8 mouse cellular contexts compared by ENCODE assay signal in the genomic region with DNA sequence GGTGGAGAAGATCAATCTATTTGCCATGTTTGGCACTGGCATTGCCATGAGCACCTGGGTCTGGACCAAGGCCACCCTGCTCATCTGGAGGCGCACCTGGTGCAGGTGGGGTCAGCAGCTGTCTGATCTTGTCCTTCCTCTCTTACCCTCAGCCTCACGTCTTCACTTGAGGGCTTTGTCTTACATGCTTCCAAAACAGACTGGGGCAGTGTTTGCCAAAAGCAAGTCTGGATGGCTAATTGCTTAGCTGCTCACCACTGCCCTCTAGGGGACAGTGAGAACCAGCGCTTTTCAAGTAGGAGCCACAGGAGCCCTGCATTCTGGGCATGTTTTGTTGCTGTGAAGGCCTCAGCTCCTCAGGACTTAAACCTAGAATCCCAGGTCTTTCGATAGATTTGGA. TPM values are rescaled to one million over a fixed set of nuclear protein-coding genes. Genes with fewer than 3 reads are reported as not detected.
DNase-seq lines count a peak whose midpoint lies in the region; ATAC-seq and TF ChIP-seq lines count a peak whose summit lies in the region.
"Had no signal": no experiment of that assay in that cellular context is flagged by ENCODE, and none has a peak within 500 bp of the region (broad histone marks: within the 10 kb centered on the region; RNA-seq: fewer than 3 reads in every experiment).

No protein-coding gene starts in this region.

- TF ChIP-seq POLR2A in MEL (IDR thresholded peaks at IDR 0.05; ENCODE audit: control insufficient read depth in 1 of 2, insufficient read depth in 1 of 2, low read depth in 1 of 2, low read length in 2 of 2, poor library complexity in 1 of 2): no peak
- TF ChIP-seq POLR2A in small intestine, adult 2 months (IDR thresholded peaks at IDR 0.05; ENCODE audit: low read depth, low read length): no peak

- peak; percentile 79 to 94 (median 91) for TF ChIP-seq CTCF in MEL (IDR thresholded peaks at IDR 0.05 in 2 of 3, conservative IDR thresholded peaks at IDR 0.05 in 1 of 3; ENCODE audit: control insufficient read depth in 1 of 3, insufficient read depth in 1 of 3, low read depth in 2 of 3, low read length in 3 of 3, poor library complexity in 1 of 3, severe bottlenecking in 1 of 3)
- TF ChIP-seq CTCF in small intestine, adult 2 months (IDR thresholded peaks at IDR 0.05; ENCODE audit: extremely low read depth, insufficient read length, insufficient replicate concordance, low read depth, low read length): peak; percentile 75; the same call in 1 of the 2 replicates

- no peak for TF ChIP-seq EP300 in MEL (IDR thresholded peaks at IDR 0.05; ENCODE audit: low read depth in 1 of 2, low read length in 2 of 2)

- peaks cover 1 to 3% of the 10 kb centered on the region in 2 experiments; a peak in 1 of 4 replicates for H3K36me3 ChIP-seq in MEL (ENCODE audit: control insufficient read depth in 1 of 2, insufficient read depth in 2 of 2, low read length in 2 of 2)
- H3K36me3 ChIP-seq in forebrain, embryonic 11.5 days (ENCODE audit: control insufficient read depth, insufficient read depth, low read length): peaks cover 13% of the 10 kb centered on the region
- no peaks in the 10 kb centered on the region for H3K36me3 ChIP-seq in small intestine, adult 2 months (ENCODE audit: control insufficient read depth, insufficient read depth, low read length)

- no peak overlapping the region for H3K27ac ChIP-seq in MEL (ENCODE audit: control insufficient read depth, low read depth, low read length)
- no peak overlapping the region for H3K27ac ChIP-seq in forebrain, embryonic 11.5 days (ENCODE audit: low read depth, low read length)
- no peak overlapping the region for H3K27ac ChIP-seq in small intestine, adult 2 months (ENCODE audit: insufficient read depth, low read depth, low read length)
- H3K27ac ChIP-seq: limb, embryonic 15.5 days had no signal

- no peaks in the 10 kb centered on the region for H3K9me3 ChIP-seq in MEL (replicated peaks; ENCODE audit: insufficient read depth, low read length)
- no peaks in the 10 kb centered on the region for H3K9me3 ChIP-seq in forebrain, embryonic 11.5 days (ENCODE audit: control insufficient read depth, low read length)
- H3K9me3 ChIP-seq: limb, embryonic 15.5 days had no signal

- no peak overlapping the region for H3K4me2 ChIP-seq in forebrain, embryonic 11.5 days (ENCODE audit: low read depth, low read length, severe bottlenecking)
- H3K4me2 ChIP-seq: limb, embryonic 15.5 days had no signal

- peak; percentile 70 for TF ChIP-seq RAD21 in MEL (IDR thresholded peaks at IDR 0.05; ENCODE audit: low read depth, low read length)

- peak; percentile 46; the same call in 1 of the 2 replicates for ATAC-seq in forebrain, embryonic 11.5 days (replicated peaks; ENCODE audit: low FRiP score)
- ATAC-seq in hematopoietic stem cell, adult 5-6 weeks (replicated peaks in 1 of 2; ENCODE audit: insufficient read depth in 1 of 2, low FRiP score in 2 of 2, low TSS enrichment in 1 of 2, low read depth in 1 of 2, poor library complexity in 2 of 2, severe bottlenecking in 2 of 2): peak; percentile 70 to 72; a peak in 3 of 4 replicates
- peak; percentile 70 for ATAC-seq in megakaryocyte, adult 5-6 weeks (ENCODE audit: poor library complexity, severe bottlenecking)

- H3K79me2 ChIP-seq in MEL (ENCODE audit: control insufficient read depth, insufficient read depth, low read length, poor library complexity): no peaks in the 10 kb centered on the region

- WGBS in forebrain, embryonic 11.5 days: 38% methylated on average over 4 of the region's 4 CpGs
- WGBS in small intestine, adult 2 months: 39% methylated on average over 4 of the region's 4 CpGs

- no peaks in the 10 kb centered on the region for H3K27me3 ChIP-seq in MEL (ENCODE audit: control insufficient read depth in 1 of 2, insufficient read depth in 2 of 2, low read length in 2 of 2)
- no peaks in the 10 kb centered on the region for H3K27me3 ChIP-seq in forebrain, embryonic 11.5 days (ENCODE audit: control insufficient read depth, insufficient read depth, low read length)
- no peaks in the 10 kb centered on the region for H3K27me3 ChIP-seq in small intestine, adult 2 months (ENCODE audit: control insufficient read depth, insufficient read depth, low read length)
- H3K27me3 ChIP-seq: limb, embryonic 15.5 days had no signal

- DNase-seq in MEL (ENCODE audit: low read depth, low spot score): peak; percentile 83
- peak; percentile 69 for DNase-seq in c-Kit-negative CD71-positive TER-119-positive erythroid progenitor cells, embryonic 14.5 days (ENCODE audit: low read depth, low spot score)
- peak; percentile 85 for DNase-seq in forebrain, embryonic 11.5 days (ENCODE audit: low spot score)
- DNase-seq in layer of hippocampus, postnatal 14 days (ENCODE audit: low spot score in 2 of 2): peak; percentile 75 to 87

- H3K9ac ChIP-seq in MEL (ENCODE audit: control insufficient read depth, low read depth, low read length, poor library complexity, severe bottlenecking): no peak overlapping the region
- H3K9ac ChIP-seq in forebrain, embryonic 11.5 days (ENCODE audit: low read length): no peak overlapping the region
- H3K9ac ChIP-seq: limb, embryonic 15.5 days had no signal

- H3K4me1 ChIP-seq in MEL (ENCODE audit: control insufficient read depth in 1 of 2, insufficient read depth in 2 of 2, low read length in 2 of 2): no peaks in the 10 kb centered on the region
- no peaks in the 10 kb centered on the region for H3K4me1 ChIP-seq in forebrain, embryonic 11.5 days (replicated peaks; ENCODE audit: control insufficient read depth, insufficient read depth, low read length)
- H3K4me1 ChIP-seq in small intestine, adult 2 months (ENCODE audit: control insufficient read depth, insufficient read depth, insufficient read length, low read length): no peaks in the 10 kb centered on the region
- H3K4me1 ChIP-seq: limb, embryonic 15.5 days had no signal

- no peak overlapping the region for H3K4me3 ChIP-seq in MEL (ENCODE audit: control insufficient read depth in 1 of 2, insufficient read depth in 1 of 2, low read depth in 2 of 2, low read length in 2 of 2)
- H3K4me3 ChIP-seq in forebrain, embryonic 11.5 days (ENCODE audit: low read depth, low read length): no peak overlapping the region
- no peak overlapping the region for H3K4me3 ChIP-seq in small intestine, adult 2 months (ENCODE audit: low read depth, low read length)
- H3K4me3 ChIP-seq: limb, embryonic 15.5 days had no signal

TF ChIP-seq in MEL, 35 proteins besides CTCF, POLR2A, EP300 and RAD21:
- TF ChIP-seq HCFC1 (IDR thresholded peaks at IDR 0.05; ENCODE audit: low read depth, low read length) (no peak), USF1 (IDR thresholded peaks at IDR 0.05; ENCODE audit: low read depth, low read length) (no peak), ZC3H11A (IDR thresholded peaks at IDR 0.05; ENCODE audit: low read depth, low read length) (peak; percentile 55), SIN3A (IDR thresholded peaks at IDR 0.05; ENCODE audit: low read length) (no peak), MXI1 (IDR thresholded peaks at IDR 0.05; ENCODE audit: low read depth, low read length) (no peak), ELF1 (IDR thresholded peaks at IDR 0.05; ENCODE audit: low read depth, low read length) (no peak), MAX (IDR thresholded peaks at IDR 0.05; ENCODE audit: low read length) (no peak), JUND (IDR thresholded peaks at IDR 0.05; ENCODE audit: low read depth, low read length) (no peak), MAFK (IDR thresholded peaks at IDR 0.05; ENCODE audit: borderline replicate concordance, low read depth, low read length) (no peak), NELFE (IDR thresholded peaks at IDR 0.05; ENCODE audit: low read depth, low read length) (no peak), SMC3 (IDR thresholded peaks at IDR 0.05; ENCODE audit: low read depth, low read length) (peak; percentile 85), USF2 (IDR thresholded peaks at IDR 0.05; ENCODE audit: borderline replicate concordance in 1 of 2, insufficient read depth in 1 of 2, low read depth in 1 of 2, low read length in 2 of 2) (no peak), CHD2 (IDR thresholded peaks at IDR 0.05; ENCODE audit: low read length) (no peak)

RNA-seq across cellular contexts. Expression of a gene that starts 9.4 kb away (rescaled TPM):
- total RNA-seq in MEL (2012; rRNA removed): 14.5 and 17.0 TPM in 2 replicates
- 10 to 100 TPM in 1 of 2 experiments, not detected in 1; 16.9 TPM for polyA plus RNA-seq in MEL (2012; ENCODE audit: insufficient read depth in 1 of 2, insufficient read length in 2 of 2, low read depth in 1 of 2, low replicate concordance in 2 of 2, missing spikeins in 1 of 2)
- 16.7 and 19.1 TPM in 2 replicates for polyA plus RNA-seq in forebrain, embryonic 11.5 days (2014; fragmentation: Nextera tagmentation; extraction: Ambion mirVana)
- 18.3 and 53.2 TPM in 2 replicates for total RNA-seq in hematopoietic stem cell, adult 5-6 weeks (2017)
- 100 to 1,000 TPM; 160 to 162 TPM for total RNA-seq in layer of hippocampus, postnatal 14 days (2021)
- total RNA-seq in megakaryocyte, adult 5-6 weeks (2015): 34.2 and 46.4 TPM in 2 replicates
- 80.8 and 82.7 TPM in 2 replicates for total RNA-seq in megakaryocyte, adult 5-6 weeks (2017)
- 84.6 and 110 TPM in 2 replicates for polyA plus RNA-seq in small intestine, adult 2 months (2012; rRNA removed)

RNA-seq across cellular contexts. Expression of a gene that starts 23.1 kb away (rescaled TPM):
- 52.0 and 62.6 TPM in 2 replicates for total RNA-seq in MEL (2012; rRNA removed)
- polyA plus RNA-seq in MEL (2012; ENCODE audit: insufficient read depth in 1 of 2, insufficient read length in 2 of 2, low read depth in 1 of 2, low replicate concordance in 2 of 2, missing spikeins in 1 of 2): 10 to 100 TPM in 1 of 2 experiments, not detected in 1; 83.7 TPM
- 72.8 and 78.2 TPM in 2 replicates for polyA plus RNA-seq in forebrain, embryonic 11.5 days (2014; fragmentation: Nextera tagmentation; extraction: Ambion mirVana)
- total RNA-seq in hematopoietic stem cell, adult 5-6 weeks (2017): 32.4 and 37.9 TPM in 2 replicates
- total RNA-seq in layer of hippocampus, postnatal 14 days (2021): 10 to 100 TPM; 12.9 to 14.4 TPM
- total RNA-seq in megakaryocyte, adult 5-6 weeks (2015): 2.6 and 4.3 TPM in 2 replicates
- total RNA-seq in megakaryocyte, adult 5-6 weeks (2017): 2.3 and 2.5 TPM in 2 replicates
- 11.5 and 11.9 TPM in 2 replicates for polyA plus RNA-seq in small intestine, adult 2 months (2012; rRNA removed)
